Mouse (Mus musculus): Measurements from ENCODE around the gene Xrcc3. TPM values are rescaled to one million over a fixed set of nuclear protein-coding genes. Genes with fewer than 3 reads are reported as not detected.
A peak's percentile ranks its signal among the peaks of the same experiment; 100 is the strongest.

Xrcc3 gene
- total and polyA plus RNA-seq, 3 experiments, result 11.8 to 16.3 (median 13.3) TPM

DNA sequence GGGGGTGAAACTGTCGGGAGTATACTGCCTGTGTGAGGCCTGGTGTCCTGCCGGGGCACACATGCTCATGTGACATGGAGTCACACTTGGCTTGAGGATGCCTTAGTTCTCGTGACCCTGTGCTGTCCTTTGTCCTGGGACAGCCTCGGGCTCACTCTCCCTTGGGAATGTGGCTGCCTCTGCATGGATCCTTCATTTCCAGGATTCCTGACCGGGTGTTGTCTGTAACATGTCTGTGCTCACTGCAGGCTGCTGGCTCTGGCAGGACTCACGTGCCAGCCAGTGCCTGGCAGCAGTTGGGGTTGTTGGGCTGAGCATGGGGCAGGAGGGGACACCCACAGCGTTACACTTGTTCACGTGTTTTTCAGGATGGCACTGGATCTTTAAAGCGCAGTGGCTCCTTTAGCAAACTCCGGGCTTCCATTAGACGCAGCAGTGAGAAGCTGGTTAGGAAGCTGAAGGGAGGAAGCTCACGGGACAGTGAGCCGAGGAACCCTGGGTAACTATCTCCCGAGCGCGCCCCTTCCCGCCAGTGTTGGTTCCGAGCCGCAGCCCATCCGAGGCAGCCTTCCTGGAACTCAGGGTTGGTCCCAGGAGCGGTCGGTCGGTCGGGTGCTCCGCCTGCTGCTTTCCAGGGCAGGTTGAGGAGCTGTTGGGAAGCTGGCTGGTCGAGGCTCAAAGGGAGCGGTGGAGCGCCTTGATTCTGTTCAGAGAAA lies 18.3 kb downstream of the Xrcc3 start:
- DNase-seq (ENCODE audit: extremely low read depth), result no peak
- peak overlapping the region in 1 of 3 experiments; percentile 4 for H3K4me3 ChIP-seq (replicated peaks in 1 of 3; ENCODE audit: low read depth in 2 of 3, low read length in 2 of 3, poor library complexity in 1 of 3)
- peaks cover 39 to 84% of the 10 kb centered on the region in 2 experiments for H3K36me3 ChIP-seq (replicated peaks in 1 of 2; ENCODE audit: control insufficient read depth in 1 of 2, insufficient read depth in 1 of 2, low read length in 1 of 2)
- dilution Hi-C loops (cut with MboI; ENCODE audit: extremely low pct_ligation_motif_present, extremely low pct_unique_long_range_greater_than_20kb, low sequenced_read_pairs), result no loop called here
- TF ChIP-seq USF2 (conservative IDR thresholded peaks at IDR 0.05; ENCODE audit: low read depth, low read length) (0 out of 2 replicates have a peak, but pooled peaks have one; percentile 17), MYC (IDR thresholded peaks at IDR 0.05; ENCODE audit: low read depth, low read length) (no peak), POLR2A (IDR thresholded peaks at IDR 0.05; ENCODE audit: low read depth, low read length) (no peak), ETS1 (conservative IDR thresholded peaks at IDR 0.05; ENCODE audit: low read depth, low read length) (0 out of 2 replicates have a peak, but pooled peaks have one; percentile 46), BHLHE40 (IDR thresholded peaks at IDR 0.05; ENCODE audit: low read depth, low read length) (peak; percentile 79), NRF1 (IDR thresholded peaks at IDR 0.05; ENCODE audit: low read depth, low read length) (no peak)
- in situ Hi-C loops (cut with MboI; ENCODE audit: low pct_ligation_motif_present, low pct_unique_long_range_greater_than_20kb, low sequenced_read_pairs), result loop anchor here (5.0 kb wide), 1 partner anchor 42 kb away; no protein-coding TSS in a partner anchor
- H3K27ac ChIP-seq (ENCODE audit: insufficient read depth, low read depth), result peak overlapping the region; percentile 83
- no peaks in the 10 kb centered on the region; the same call in 1 of the 2 replicates for H3K79me2 ChIP-seq (replicated peaks; ENCODE audit: control insufficient read depth, extremely low read depth, insufficient read depth, poor library complexity, severe bottlenecking)
- H3K4me2 ChIP-seq (ENCODE audit: insufficient read depth, low read depth, poor library complexity, severe bottlenecking), result peak overlapping the region; percentile 24
- no peaks in the 10 kb centered on the region for H3K9me3 ChIP-seq (replicated peaks; ENCODE audit: low read length)
- no peak overlapping the region for H3K9ac ChIP-seq (ENCODE audit: insufficient read depth, low read depth)
- H3K4me1 ChIP-seq (ENCODE audit: control insufficient read depth in 1 of 2, insufficient read depth in 2 of 2), result peaks cover 31 to 84% of the 10 kb centered on the region in 2 experiments
- H3K27me3 ChIP-seq (replicated peaks), result no peaks in the 10 kb centered on the region

DNA sequence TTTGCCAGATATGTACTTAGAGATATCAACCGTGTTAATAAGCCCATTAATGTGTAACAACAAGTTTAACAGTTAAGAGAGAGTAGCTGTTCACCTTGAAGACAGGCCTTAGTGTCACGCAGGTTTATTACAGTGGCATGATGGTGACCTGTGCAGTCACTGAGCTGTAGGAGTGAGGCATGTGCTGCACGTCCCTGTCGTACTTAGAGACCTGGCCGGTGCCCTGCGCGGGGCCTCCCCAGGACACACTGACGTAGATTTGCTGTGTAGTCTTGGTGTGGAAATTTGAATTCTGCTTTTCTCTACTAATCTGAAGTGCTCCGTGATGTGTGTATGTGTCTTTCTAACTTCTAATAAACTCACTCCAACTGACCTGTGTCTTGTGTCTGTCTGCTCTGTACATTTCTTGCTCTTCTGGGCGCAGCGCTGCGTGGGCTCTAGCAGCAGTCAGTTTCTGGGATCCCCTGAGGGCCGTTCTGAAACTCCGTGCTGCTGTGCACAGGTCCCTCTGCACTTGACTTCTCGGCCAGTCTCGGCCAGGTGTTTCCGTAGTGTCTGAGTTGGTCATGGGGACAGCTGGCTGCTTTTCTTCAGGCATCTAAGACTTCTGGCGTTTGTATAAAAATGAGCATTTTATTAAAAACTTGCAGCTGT lies 19.0 kb downstream of the Xrcc3 start:
- peak; percentile 76 for DNase-seq (ENCODE audit: extremely low read depth)
- Histone ChIP-seq H3K4me3 (replicated peaks in 1 of 3; ENCODE audit: low read depth in 2 of 3, low read length in 2 of 3, poor library complexity in 1 of 3) (peak overlapping the region in 1 of 3 experiments; percentile 19), H3K27me3 (replicated peaks) (no peaks in the 10 kb centered on the region), H3K36me3 (replicated peaks in 1 of 2; ENCODE audit: control insufficient read depth in 1 of 2, insufficient read depth in 1 of 2, low read length in 1 of 2) (peaks cover 41 to 85% of the 10 kb centered on the region in 2 experiments), H3K4me1 (ENCODE audit: control insufficient read depth in 1 of 2, insufficient read depth in 2 of 2) (peaks cover 31 to 84% of the 10 kb centered on the region in 2 experiments), H3K4me2 (ENCODE audit: insufficient read depth, low read depth, poor library complexity, severe bottlenecking) (peak overlapping the region; percentile 24), H3K9ac (ENCODE audit: insufficient read depth, low read depth) (no peak overlapping the region), H3K79me2 (replicated peaks; ENCODE audit: control insufficient read depth, extremely low read depth, insufficient read depth, poor library complexity, severe bottlenecking) (no peaks in the 10 kb centered on the region; the same call in 1 of the 2 replicates), H3K27ac (ENCODE audit: insufficient read depth, low read depth) (peak overlapping the region; percentile 83), H3K9me3 (replicated peaks; ENCODE audit: low read length) (no peaks in the 10 kb centered on the region)
- dilution Hi-C loops (cut with MboI; ENCODE audit: extremely low pct_ligation_motif_present, extremely low pct_unique_long_range_greater_than_20kb, low sequenced_read_pairs), result no loop called here
- in situ Hi-C loops (cut with MboI; ENCODE audit: low pct_ligation_motif_present, low pct_unique_long_range_greater_than_20kb, low sequenced_read_pairs), result loop anchor here (5.0 kb wide), 1 partner anchor 43 kb away; no protein-coding TSS in a partner anchor
- no peak for TF ChIP-seq GABPA (IDR thresholded peaks at IDR 0.05; ENCODE audit: insufficient replicate concordance, low read depth, low read length)
- no peak for TF ChIP-seq ZMIZ1 (IDR thresholded peaks at IDR 0.05; ENCODE audit: low read depth, low read length)
- TF ChIP-seq MAX (IDR thresholded peaks at IDR 0.05; ENCODE audit: low read length), result peak; percentile 77; the same call in 1 of the 2 replicates
- 0 out of 2 replicates have a peak, but pooled peaks have one; percentile 0 for TF ChIP-seq ELF1 (IDR thresholded peaks at IDR 0.05; ENCODE audit: low read depth, low read length)
- TF ChIP-seq IRF4 (IDR thresholded peaks at IDR 0.05; ENCODE audit: low read depth, low read length), result peak; percentile 89
- TF ChIP-seq ETS1 (conservative IDR thresholded peaks at IDR 0.05; ENCODE audit: low read depth, low read length), result peak; percentile 90
- TF ChIP-seq ZNF384 (IDR thresholded peaks at IDR 0.05; ENCODE audit: low read depth, low read length), result no peak
- no peak for TF ChIP-seq E2F4 (IDR thresholded peaks at IDR 0.05; ENCODE audit: insufficient replicate concordance, low read depth, low read length)
- TF ChIP-seq MXI1 (IDR thresholded peaks at IDR 0.05; ENCODE audit: low read depth, low read length), result peak; percentile 93
- no peak for TF ChIP-seq HCFC1 (IDR thresholded peaks at IDR 0.05; ENCODE audit: low read depth, low read length)
- no peak; the same call in 1 of the 2 replicates for TF ChIP-seq MAZ (IDR thresholded peaks at IDR 0.05; ENCODE audit: low read depth, low read length)
- no peak for TF ChIP-seq CTCF (conservative IDR thresholded peaks at IDR 0.05 in 1 of 2, IDR thresholded peaks at IDR 0.05 in 1 of 2; ENCODE audit: low read depth in 2 of 2, low read length in 2 of 2)
- TF ChIP-seq ZC3H11A (IDR thresholded peaks at IDR 0.05; ENCODE audit: low read depth, low read length), result no peak
- no peak for TF ChIP-seq USF2 (conservative IDR thresholded peaks at IDR 0.05; ENCODE audit: low read depth, low read length)
- TF ChIP-seq PAX5 (IDR thresholded peaks at IDR 0.05; ENCODE audit: low read length), result no peak
- 0 out of 2 replicates have a peak, but pooled peaks have one; percentile 39 for TF ChIP-seq MAFK (IDR thresholded peaks at IDR 0.05; ENCODE audit: insufficient replicate concordance, low read length)
- TF ChIP-seq BHLHE40 (IDR thresholded peaks at IDR 0.05; ENCODE audit: low read depth, low read length), result peak; percentile 86
- peak; percentile 81; the same call in 1 of the 2 replicates for TF ChIP-seq RCOR1 (conservative IDR thresholded peaks at IDR 0.05; ENCODE audit: low read depth, low read length)
- TF ChIP-seq POLR2A (IDR thresholded peaks at IDR 0.05; ENCODE audit: low read depth, low read length), result peak; percentile 31; the same call in 1 of the 2 replicates
- no peak for TF ChIP-seq JUN (IDR thresholded peaks at IDR 0.05; ENCODE audit: insufficient read depth, low read depth, low read length)
- peak; percentile 72; the same call in 1 of the 2 replicates for TF ChIP-seq CHD2 (IDR thresholded peaks at IDR 0.05; ENCODE audit: low read length)
- peak; percentile 60 for TF ChIP-seq MYC (IDR thresholded peaks at IDR 0.05; ENCODE audit: low read depth, low read length)
- TF ChIP-seq TCF12 (IDR thresholded peaks at IDR 0.05; ENCODE audit: low read depth, low read length), result peak; percentile 98
- peak; percentile 77; the same call in 1 of the 2 replicates for TF ChIP-seq CHD1 (IDR thresholded peaks at IDR 0.05; ENCODE audit: low read depth, low read length)
- no peak; the same call in 1 of the 2 replicates for TF ChIP-seq UBTF (IDR thresholded peaks at IDR 0.05; ENCODE audit: low read depth, low read length)
- no peak; the same call in 1 of the 2 replicates for TF ChIP-seq NRF1 (IDR thresholded peaks at IDR 0.05; ENCODE audit: low read depth, low read length)
- peak; percentile 53; the same call in 1 of the 2 replicates for TF ChIP-seq SIN3A (IDR thresholded peaks at IDR 0.05; ENCODE audit: low read length)

All from CH12.LX (cell line).